Mouse (Mus musculus): ENCODE data around the gene Scd3.

- TF ChIP-seq CTCF (IDR thresholded peaks at IDR 0.05; ENCODE audit: low read depth) (no peak), EP300 (IDR thresholded peaks at IDR 0.05; ENCODE audit: low read depth) (no peak)
Measured at GRCm38 (mm10) chr19:44197053-44197852, 5.8 kb upstream of the Scd3 start.
